Mouse (Mus musculus) brain, adult 2 months (tissue): ENCODE measurements at regions not wholly inside any gene's neighbourhood (a gene's known extent, or its start where the extent isn't known, plus 50 kb on each side); places are given as distances from the start of the nearest gene placed in this dataset.

Source experiments
- DNase-seq: peaks from one replicate; pipeline ENCODE4 v3.0.0; 2011; ENCODE audit warnings: low read depth, low spot score

GRCm38 (mm10) chr11:48431316-48431715 is 368.8 kb upstream of the Rack1 start:
- DNase-seq = no peak

GRCm38 (mm10) chr11:48427423-48427822 is 372.7 kb upstream of the Rack1 start:
- DNase-seq = no peak

GRCm38 (mm10) chr11:48426446-48426845 is 373.7 kb upstream of the Rack1 start:
- peak; percentile 53 for DNase-seq

- no peak for DNase-seq
These were observed 381.9 kb upstream of the Rack1 start for GRCm38 (mm10) chr11:48418066-48418756.

GRCm38 (mm10) chr11:48417615-48418014 is 382.5 kb upstream of the Rack1 start:
- DNase-seq = no peak

GRCm38 (mm10) chr11:48398032-48398431 is 402.1 kb upstream of the Rack1 start:
- no peak for DNase-seq

GRCm38 (mm10) chr11:48381489-48381888 is 392.7 kb upstream of the Sgcd start:
- DNase-seq = no peak

- no peak for DNase-seq
These were observed 389.3 kb upstream of the Sgcd start for GRCm38 (mm10) chr11:48378044-48378443.

GRCm38 (mm10) chr11:48377269-48377668 is 388.5 kb upstream of the Sgcd start:
- no peak for DNase-seq

- DNase-seq = no peak
These were observed 362.7 kb upstream of the Sgcd start for GRCm38 (mm10) chr11:48351349-48352023.

- DNase-seq = no peak
These were observed 325.7 kb upstream of the Sgcd start for GRCm38 (mm10) chr11:48314500-48314899.

- DNase-seq = peak; percentile 50
These were observed 306.6 kb upstream of the Sgcd start for GRCm38 (mm10) chr11:48295370-48295769.

- DNase-seq = no peak
These were observed 273.7 kb upstream of the Sgcd start for GRCm38 (mm10) chr11:48262492-48262891.

GRCm38 (mm10) chr11:48261089-48261488 is 272.3 kb upstream of the Sgcd start:
- DNase-seq = peak; percentile 51

GRCm38 (mm10) chr11:48250678-48251317 is 262.0 kb upstream of the Sgcd start:
- peak; percentile 10 for DNase-seq

GRCm38 (mm10) chr11:48249315-48249714 is 260.5 kb upstream of the Sgcd start:
- peak; percentile 20 for DNase-seq

GRCm38 (mm10) chr11:48221156-48221555 is 232.4 kb upstream of the Sgcd start:
- no peak for DNase-seq

- no peak for DNase-seq
These were observed 230.4 kb upstream of the Sgcd start for GRCm38 (mm10) chr11:48219157-48219556.

- no peak for DNase-seq
These were observed 228.0 kb upstream of the Sgcd start for GRCm38 (mm10) chr11:48216762-48217161.

- DNase-seq = peak; percentile 53
These were observed 197.8 kb upstream of the Sgcd start for GRCm38 (mm10) chr11:48186604-48187003.

- DNase-seq = peak; percentile 31
These were observed 190.2 kb upstream of the Sgcd start for GRCm38 (mm10) chr11:48178943-48179342.

- DNase-seq = no peak
These were observed 189.4 kb upstream of the Sgcd start for GRCm38 (mm10) chr11:48178174-48178573.

- DNase-seq = no peak
These were observed 187.7 kb upstream of the Sgcd start for GRCm38 (mm10) chr11:48176451-48176850.
